Mouse (Mus musculus): ENCODE results near the gene Rbfox2.
A peak's percentile ranks its signal among the peaks of the same experiment; 100 is the strongest.

Rbfox2 gene

GRCm38 (mm10) chr15:77329681-77330180, 22.9 kb upstream of the Rbfox2 start:
- no peak for DNase-seq

- DNase-seq: no peak
These were observed 19.6 kb upstream of the Rbfox2 start for GRCm38 (mm10) chr15:77326361-77326760.

- DNase-seq: no peak
These were observed 17.6 kb upstream of the Rbfox2 start for GRCm38 (mm10) chr15:77324426-77324825.

GRCm38 (mm10) chr15:77323226-77323625, 16.4 kb upstream of the Rbfox2 start:
- no peak for DNase-seq

GRCm38 (mm10) chr15:77313701-77314100, 6.9 kb upstream of the Rbfox2 start:
- DNase-seq: no peak

- no peak for DNase-seq
These were observed 6.0 kb upstream of the Rbfox2 start for GRCm38 (mm10) chr15:77312796-77313195.

GRCm38 (mm10) chr15:77307767-77308495, 1.1 kb upstream of the Rbfox2 start:
- DNase-seq: no peak

GRCm38 (mm10) chr15:77305852-77306546, 805 bp downstream of the Rbfox2 start:
- peak; percentile 10 for DNase-seq

- no peak for DNase-seq
These were observed 1.8 kb downstream of the Rbfox2 start for GRCm38 (mm10) chr15:77304960-77305359.

GRCm38 (mm10) chr15:77301122-77301521, 5.7 kb downstream of the Rbfox2 start:
- no peak for DNase-seq

- DNase-seq: no peak
These were observed 8.2 kb downstream of the Rbfox2 start for GRCm38 (mm10) chr15:77298564-77298963.

GRCm38 (mm10) chr15:77296635-77297034, 10.2 kb downstream of the Rbfox2 start:
- DNase-seq: no peak

- DNase-seq: no peak
These were observed 13.3 kb downstream of the Rbfox2 start for GRCm38 (mm10) chr15:77293493-77293892.

GRCm38 (mm10) chr15:77292381-77292780, 14.4 kb downstream of the Rbfox2 start:
- no peak for DNase-seq

- no peak for DNase-seq
These were observed 15.3 kb downstream of the Rbfox2 start for GRCm38 (mm10) chr15:77291471-77291870.

- no peak for DNase-seq
These were observed 16.5 kb downstream of the Rbfox2 start for GRCm38 (mm10) chr15:77290352-77290751.

- DNase-seq: no peak
These were observed 26.7 kb downstream of the Rbfox2 start for GRCm38 (mm10) chr15:77280130-77280529.

- DNase-seq: no peak
These were observed 28.0 kb downstream of the Rbfox2 start for GRCm38 (mm10) chr15:77278825-77279224.

GRCm38 (mm10) chr15:77276838-77277725, 29.7 kb downstream of the Rbfox2 start:
- no peak for DNase-seq

GRCm38 (mm10) chr15:77276300-77276699, 30.5 kb downstream of the Rbfox2 start:
- DNase-seq: no peak

GRCm38 (mm10) chr15:77275572-77275971, 31.2 kb downstream of the Rbfox2 start:
- no peak for DNase-seq

GRCm38 (mm10) chr15:77273947-77274346, 32.9 kb downstream of the Rbfox2 start:
- no peak for DNase-seq

GRCm38 (mm10) chr15:77271285-77271684, 35.5 kb downstream of the Rbfox2 start:
- DNase-seq: no peak

Measured in thymus, postnatal 4 days (tissue).